Mouse (Mus musculus): Measurements from ENCODE around the gene Fhl2.

GRCm38 (mm10) chr1:43178780-43179179 lies 18.0 kb downstream of the Fhl2 start:
- TF ChIP-seq CTCF (IDR thresholded peaks at IDR 0.05; ENCODE audit: borderline replicate concordance, control insufficient read depth, extremely low read depth, insufficient read depth, low read length, poor library complexity), result no peak
- no peak for TF ChIP-seq POLR2A (IDR thresholded peaks at IDR 0.05; ENCODE audit: control insufficient read depth, extremely low read depth, insufficient read depth, low read length, poor library complexity)

Data from thymus, adult 2 months (tissue).